Mouse (Mus musculus) C2C12 (cell line): ENCODE measurements around the gene Tvp23a. TPM values are rescaled to one million over a fixed set of nuclear protein-coding genes. Genes with fewer than 3 reads are reported as not detected.

Experiments
- H3K27me3 ChIP-seq: one replicate; pipeline ENCODE4 v1.6.1; 2011; ENCODE audit not compliant: control insufficient read depth, insufficient read depth, insufficient read length
- H3K36me3 ChIP-seq: one replicate; pipeline ENCODE4 v1.6.1; 2011; ENCODE audit not compliant: control insufficient read depth, insufficient read depth
- H3K4me3 ChIP-seq: one replicate; pipeline ENCODE4 v1.5.1; 2011; ENCODE audit warnings: mild to moderate bottlenecking, control low read depth; ENCODE audit not compliant: poor library complexity, insufficient read depth, severe bottlenecking
- H3K79me2 ChIP-seq: one replicate; pipeline ENCODE4 v1.6.1; 2011; ENCODE audit not compliant: control insufficient read depth, insufficient read depth
- H3K79me3 ChIP-seq: one replicate; pipeline ENCODE4 v1.6.1; 2011; ENCODE audit warnings: low read depth, control low read depth
- H3ac ChIP-seq: one replicate; pipeline ENCODE3; 2011; ENCODE audit warnings: low read depth; ENCODE audit not compliant: control insufficient read depth, insufficient read length
- CEBPB ChIP-seq: IDR thresholded peaks from one replicate; pipeline ENCODE4 v1.6.1; 2011; ENCODE audit warnings: low read depth, mild to moderate bottlenecking, control low read depth, moderate library complexity
- CTCF ChIP-seq: IDR thresholded peaks from one replicate; pipeline ENCODE4 v1.5.1; 2011; ENCODE audit not compliant: control insufficient read depth, insufficient read depth, insufficient read length
- FOSL1 ChIP-seq: IDR thresholded peaks from one replicate; pipeline ENCODE4 v1.8.0; 2011; ENCODE audit warnings: mild to moderate bottlenecking, low read length; ENCODE audit not compliant: poor library complexity, insufficient read depth, severe bottlenecking
- MAX ChIP-seq: IDR thresholded peaks from one replicate; pipeline ENCODE4 v1.6.1; 2011; ENCODE audit warnings: mild to moderate bottlenecking, control low read depth
- MYOD1 ChIP-seq: IDR thresholded peaks from one replicate; pipeline ENCODE4 v1.6.1; 2011; ENCODE audit warnings: low read depth; ENCODE audit not compliant: control insufficient read depth, insufficient read length
- MYOG ChIP-seq: IDR thresholded peaks from one replicate; pipeline ENCODE4 v1.6.1; 2011; ENCODE audit not compliant: control insufficient read depth, insufficient read length; ENCODE audit errors: extremely low read depth
- USF1 ChIP-seq: IDR thresholded peaks from one replicate; pipeline ENCODE4 v1.6.1; 2011; ENCODE audit warnings: low read depth, mild to moderate bottlenecking, control low read depth, moderate library complexity
- polyA plus RNA-seq: library from polyadenylated mRNA; unstranded; fragments of >200 nt; fragmentation: generic; extraction: Trizol; gene quantifications from one replicate; pipeline ENCODE4 v1.2.1, GENCODE M21; 2012; ENCODE audit warnings: missing spikeins

The Tvp23a gene
- polyA plus RNA-seq, 1 experiment = 2.9 TPM

DNA sequence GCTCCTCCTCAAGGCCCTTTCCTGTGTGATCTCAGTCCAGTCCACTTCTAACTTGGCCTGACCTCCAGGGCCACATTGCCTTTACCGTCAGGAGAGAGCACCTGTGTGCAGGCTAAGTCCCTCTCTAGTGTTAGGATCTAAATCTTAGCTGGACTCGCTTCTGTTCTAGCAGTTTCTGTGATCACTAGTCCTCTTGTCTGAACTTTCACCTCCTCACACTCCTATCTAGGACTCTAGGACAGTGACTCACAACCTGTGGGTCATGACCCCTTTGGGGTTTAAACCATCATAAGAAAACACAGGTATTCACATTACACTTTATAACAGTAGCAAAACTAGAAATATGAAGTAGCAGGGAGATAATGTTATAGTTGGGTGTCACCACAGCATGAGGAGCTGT is 4.7 kb upstream of the Tvp23a start:
- TF ChIP-seq MYOD1 (no peak), CEBPB (no peak), CTCF (no peak), USF1 (no peak), MAX (no peak), FOSL1 (no peak), MYOG (no peak)
- Histone ChIP-seq H3K79me3 (no peaks in the 10 kb centered on the region), H3K36me3 (no peaks in the 10 kb centered on the region), H3K79me2 (no peaks in the 10 kb centered on the region), H3K4me3 (no peak overlapping the region), H3K27me3 (no peaks in the 10 kb centered on the region), H3ac (no peak overlapping the region)

DNA sequence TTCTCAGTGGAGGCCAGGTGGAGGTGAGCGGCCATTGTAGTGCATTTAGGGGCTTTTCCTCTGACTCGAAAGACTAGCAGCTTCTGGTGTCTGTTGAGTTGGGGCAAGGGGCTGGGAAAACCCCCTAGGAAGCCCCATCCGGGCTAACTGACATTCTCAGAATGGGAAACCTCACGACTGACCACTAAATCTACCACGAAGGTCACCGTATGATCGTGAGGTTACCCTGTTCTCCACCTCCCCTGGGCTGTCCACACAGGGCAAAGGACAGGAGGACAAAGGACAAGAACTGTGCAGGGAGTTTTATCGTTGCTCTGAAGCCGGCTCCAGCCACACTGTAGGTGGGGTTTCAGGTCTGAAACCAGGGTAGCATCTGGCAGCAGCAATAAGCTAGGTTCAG is 1.8 kb upstream of the Tvp23a start:
- H3K4me3 ChIP-seq = no peak overlapping the region
- no peak overlapping the region for H3ac ChIP-seq
- H3K27me3 ChIP-seq = no peaks in the 10 kb centered on the region
- H3K79me3 ChIP-seq = no peaks in the 10 kb centered on the region
- H3K36me3 ChIP-seq = no peaks in the 10 kb centered on the region
- no peak for TF ChIP-seq FOSL1
- TF ChIP-seq MAX = no peak
- no peaks in the 10 kb centered on the region for H3K79me2 ChIP-seq

DNA sequence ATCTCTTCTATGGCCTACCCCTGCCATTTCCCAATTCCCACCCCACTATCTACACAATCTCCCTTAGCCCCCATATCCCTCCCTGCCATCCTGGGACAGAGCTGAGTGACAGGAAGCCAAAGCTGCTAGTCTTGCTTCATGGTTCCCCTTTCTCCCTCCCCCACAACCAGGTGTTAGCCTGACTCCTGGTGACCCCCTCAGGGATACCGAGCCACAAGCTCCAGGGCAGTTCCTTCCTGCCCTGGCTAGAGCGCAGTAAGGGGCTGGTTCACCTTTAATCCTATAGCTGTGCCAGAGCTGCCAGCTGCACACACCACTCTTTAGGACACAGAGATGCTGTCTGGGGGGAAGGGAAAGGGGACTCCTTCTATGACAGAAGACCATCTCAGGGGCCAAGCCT is 619 bp upstream of the Tvp23a start:
- Histone ChIP-seq H3ac (no peak overlapping the region), H3K79me3 (no peaks in the 10 kb centered on the region), H3K27me3 (no peaks in the 10 kb centered on the region), H3K36me3 (no peaks in the 10 kb centered on the region), H3K79me2 (no peaks in the 10 kb centered on the region), H3K4me3 (peak overlapping the region; percentile 16)
- TF ChIP-seq USF1 (no peak), CEBPB (no peak), MYOG (no peak), FOSL1 (no peak), CTCF (no peak), MAX (no peak), MYOD1 (no peak)

DNA sequence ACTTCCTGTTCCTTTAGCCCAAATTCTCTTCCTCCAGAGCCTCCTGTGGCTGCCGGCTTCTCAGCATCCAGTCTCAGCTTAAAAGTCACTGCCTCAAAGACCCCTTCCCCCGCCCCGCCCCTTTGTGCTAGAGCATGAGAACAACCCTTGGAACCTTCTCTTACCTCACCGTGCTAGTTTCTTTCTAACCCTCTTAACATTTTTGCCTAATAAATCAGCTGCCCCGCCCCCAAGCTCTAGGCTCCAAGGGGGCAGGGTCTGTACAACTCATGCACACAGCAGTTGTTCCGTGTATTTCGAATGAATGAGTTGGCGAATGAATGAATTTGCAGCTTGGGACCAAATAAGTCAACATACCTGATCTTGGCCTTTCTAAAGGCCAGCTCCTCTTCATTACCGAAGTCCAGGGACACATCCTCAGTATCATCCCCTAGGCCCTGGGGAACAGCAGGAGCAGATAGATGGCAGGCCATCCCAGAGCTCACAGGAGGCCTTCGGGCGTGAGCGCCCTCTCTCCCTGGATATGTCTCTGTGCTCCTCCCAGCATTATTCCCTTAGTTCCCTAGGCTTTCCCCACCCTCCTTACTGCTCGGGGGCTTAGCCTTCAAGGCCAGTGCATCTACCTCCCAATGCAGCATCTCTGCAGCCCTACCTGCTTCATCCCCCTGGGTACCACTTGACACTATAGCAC is 444 bp downstream of the Tvp23a start:
- H3K27me3 ChIP-seq = no peaks in the 10 kb centered on the region
- no peaks in the 10 kb centered on the region for H3K79me2 ChIP-seq
- no peaks in the 10 kb centered on the region for H3K79me3 ChIP-seq
- peak overlapping the region; percentile 19 for H3K4me3 ChIP-seq
- H3K36me3 ChIP-seq = no peaks in the 10 kb centered on the region
- TF ChIP-seq MYOD1 = no peak
- H3ac ChIP-seq = peak overlapping the region; percentile 8

- no peak overlapping the region for H3K4me3 ChIP-seq
- H3K27me3 ChIP-seq = no peaks in the 10 kb centered on the region
- TF ChIP-seq MYOG (no peak), CEBPB (peak; percentile 54)
- no peaks in the 10 kb centered on the region for H3K36me3 ChIP-seq
- H3K79me2 ChIP-seq = no peaks in the 10 kb centered on the region
- no peaks in the 10 kb centered on the region for H3K79me3 ChIP-seq
- H3ac ChIP-seq = no peak overlapping the region
These were observed 3.4 kb downstream of the Tvp23a start for GRCm38 (mm10) chr16:10443723-10444122.

- no peak overlapping the region for H3ac ChIP-seq
- H3K79me2 ChIP-seq = no peaks in the 10 kb centered on the region
- no peak for TF ChIP-seq MYOG
- TF ChIP-seq FOSL1 = no peak
- TF ChIP-seq MAX = no peak
- TF ChIP-seq CTCF = no peak
- no peak for TF ChIP-seq MYOD1
- no peak for TF ChIP-seq CEBPB
- no peak for TF ChIP-seq USF1
- H3K27me3 ChIP-seq = no peaks in the 10 kb centered on the region
- H3K79me3 ChIP-seq = no peaks in the 10 kb centered on the region
- no peaks in the 10 kb centered on the region for H3K36me3 ChIP-seq
- H3K4me3 ChIP-seq = no peak overlapping the region
These were observed 5.4 kb downstream of the Tvp23a start for GRCm38 (mm10) chr16:10441761-10442160.
